In genomic region chr2:59467085-59467484, GRCm38 (mm10) we compare ENCODE assay signal across 23 mouse cellular contexts. TPM values are rescaled to one million over a fixed set of nuclear protein-coding genes. Genes with fewer than 3 reads are reported as not detected.
DNase-seq lines count a peak whose midpoint lies in the region; ATAC-seq and TF ChIP-seq lines count a peak whose summit lies in the region.
"Had no signal": no experiment of that assay in that cellular context is flagged by ENCODE, and none has a peak within 500 bp of the region (broad histone marks: within the 10 kb centered on the region; RNA-seq: fewer than 3 reads in every experiment).

No protein-coding gene starts in this region.

- peaks cover 19% of the 10 kb centered on the region for H3K4me1 ChIP-seq in intestine, embryonic 14.5 days (replicated peaks; ENCODE audit: control insufficient read depth, insufficient read depth, low read length)
- no peaks in the 10 kb centered on the region for H3K4me1 ChIP-seq in intestine, postnatal 0 days (replicated peaks; ENCODE audit: control insufficient read depth, insufficient read depth, low read length)
- H3K4me1 ChIP-seq in embryonic facial prominence, embryonic 10.5 days, result peaks cover 51% of the 10 kb centered on the region
- H3K4me1 ChIP-seq in embryonic facial prominence, embryonic 13.5 days, result peaks cover 39% of the 10 kb centered on the region
- no peaks in the 10 kb centered on the region for H3K4me1 ChIP-seq in intestine, embryonic 15.5 days (replicated peaks)

- no peak overlapping the region for H3K4me2 ChIP-seq in intestine, embryonic 14.5 days (ENCODE audit: low read length)
- no peak overlapping the region for H3K4me2 ChIP-seq in intestine, postnatal 0 days (replicated peaks; ENCODE audit: low read depth)
- H3K4me2 ChIP-seq in embryonic facial prominence, embryonic 13.5 days, result no peak overlapping the region
- no peak overlapping the region for H3K4me2 ChIP-seq in intestine, embryonic 15.5 days (replicated peaks)
- H3K4me2 ChIP-seq: forebrain, embryonic 12.5 days; heart, embryonic 11.5 days; heart, embryonic 15.5 days; hindbrain, embryonic 14.5 days had no signal

- 23% methylated on average over 4 of the region's 4 CpGs for WGBS in intestine, embryonic 14.5 days
- 41% methylated on average over 4 of the region's 4 CpGs for WGBS in intestine, postnatal 0 days
- 51% methylated on average over 4 of the region's 4 CpGs for WGBS in embryonic facial prominence, embryonic 10.5 days
- 20% methylated on average over 4 of the region's 4 CpGs for WGBS in embryonic facial prominence, embryonic 13.5 days
- WGBS in intestine, embryonic 15.5 days, result 27% methylated on average over 4 of the region's 4 CpGs

- ATAC-seq in intestine, embryonic 14.5 days (replicated peaks; ENCODE audit: low FRiP score, low TSS enrichment, low read depth), result peak; percentile 74
- ATAC-seq in intestine, postnatal 0 days, result no peak
- ATAC-seq in embryonic facial prominence, embryonic 13.5 days (ENCODE audit: insufficient number of reproducible peaks, insufficient read depth, low FRiP score, low TSS enrichment, low read depth), result peak; percentile 67; the same call in 1 of the 2 replicates
- ATAC-seq in intestine, embryonic 15.5 days, result peak; percentile 51
- ATAC-seq: forebrain, embryonic 16.5 days had no signal

- H3K4me3 ChIP-seq in intestine, embryonic 14.5 days (ENCODE audit: low read depth, low read length), result no peak overlapping the region
- no peak overlapping the region for H3K4me3 ChIP-seq in intestine, postnatal 0 days (ENCODE audit: low read depth, low read length)
- H3K4me3 ChIP-seq in embryonic facial prominence, embryonic 10.5 days, result no peak overlapping the region
- H3K4me3 ChIP-seq in embryonic facial prominence, embryonic 13.5 days, result no peak overlapping the region
- no peak overlapping the region for H3K4me3 ChIP-seq in intestine, embryonic 15.5 days (replicated peaks)
- H3K4me3 ChIP-seq: forebrain, embryonic 12.5 days; heart, adult 2 months; heart, embryonic 15.5 days; hindbrain, embryonic 10.5 days had no signal

- no peaks in the 10 kb centered on the region for H3K36me3 ChIP-seq in intestine, embryonic 14.5 days (ENCODE audit: control insufficient read depth, insufficient read depth, low read length)
- H3K36me3 ChIP-seq in intestine, postnatal 0 days (ENCODE audit: control insufficient read depth, insufficient read depth), result no peaks in the 10 kb centered on the region
- H3K36me3 ChIP-seq in embryonic facial prominence, embryonic 10.5 days (replicated peaks), result no peaks in the 10 kb centered on the region
- H3K36me3 ChIP-seq in embryonic facial prominence, embryonic 13.5 days, result no peaks in the 10 kb centered on the region
- no peaks in the 10 kb centered on the region for H3K36me3 ChIP-seq in intestine, embryonic 15.5 days
- H3K36me3 ChIP-seq: forebrain, embryonic 12.5 days; heart, embryonic 15.5 days; hindbrain, embryonic 10.5 days had no signal

- TF ChIP-seq CTCF in intestine, postnatal 0 days (IDR thresholded peaks at IDR 0.05; ENCODE audit: low read depth), result no peak

- no peaks in the 10 kb centered on the region for H3K9me3 ChIP-seq in intestine, embryonic 14.5 days (ENCODE audit: control insufficient read depth, low read length)
- H3K9me3 ChIP-seq in intestine, postnatal 0 days (ENCODE audit: control insufficient read depth), result no peaks in the 10 kb centered on the region
- no peaks in the 10 kb centered on the region for H3K9me3 ChIP-seq in embryonic facial prominence, embryonic 10.5 days
- no peaks in the 10 kb centered on the region for H3K9me3 ChIP-seq in embryonic facial prominence, embryonic 13.5 days
- H3K9me3 ChIP-seq in intestine, embryonic 15.5 days, result no peaks in the 10 kb centered on the region
- H3K9me3 ChIP-seq: forebrain, embryonic 12.5 days; heart, embryonic 15.5 days; hindbrain, embryonic 10.5 days had no signal

- H3K9ac ChIP-seq in intestine, embryonic 14.5 days (ENCODE audit: low read length), result no peak overlapping the region
- no peak overlapping the region for H3K9ac ChIP-seq in intestine, postnatal 0 days (ENCODE audit: low read depth, low read length)
- no peak overlapping the region for H3K9ac ChIP-seq in embryonic facial prominence, embryonic 13.5 days
- no peak overlapping the region for H3K9ac ChIP-seq in intestine, embryonic 15.5 days
- H3K9ac ChIP-seq: forebrain, embryonic 12.5 days; heart, embryonic 15.5 days; hindbrain, embryonic 14.5 days had no signal

- H3K27ac ChIP-seq in intestine, embryonic 14.5 days (ENCODE audit: low read depth), result peak overlapping the region; percentile 5; the same call in 1 of the 2 replicates
- no peak overlapping the region for H3K27ac ChIP-seq in intestine, postnatal 0 days (ENCODE audit: low read depth, low read length)
- no peak overlapping the region for H3K27ac ChIP-seq in embryonic facial prominence, embryonic 10.5 days (replicated peaks)
- peak overlapping the region; percentile 62; the same call in 1 of the 2 replicates for H3K27ac ChIP-seq in embryonic facial prominence, embryonic 13.5 days
- no peak overlapping the region for H3K27ac ChIP-seq in intestine, embryonic 15.5 days
- H3K27ac ChIP-seq: forebrain, embryonic 12.5 days; heart, adult 2 months; heart, embryonic 15.5 days; hindbrain, embryonic 10.5 days; hindbrain, embryonic 14.5 days had no signal

- no peak for DNase-seq in intestine, embryonic 14.5 days (ENCODE audit: low spot score)
- DNase-seq in embryonic facial prominence, embryonic 10.5 days (ENCODE audit: low spot score), result peak; percentile 36
- no peak for DNase-seq in cerebellum, postnatal 36 days
- no peak for DNase-seq in natural killer cell, adult 2 months (ENCODE audit: low spot score in 2 of 2)
- DNase-seq in left cerebral cortex, adult 11 months (ENCODE audit: low spot score), result no peak
- DNase-seq: adrenal gland, postnatal 10 days; cerebellum, adult 11 months; cerebellum, adult 8-10 months; cerebellum, postnatal 25 days; embryo, embryonic 11 days; gastrocnemius, postnatal 14 days; heart, adult 2 months had no signal

- H3K27me3 ChIP-seq in intestine, embryonic 14.5 days (replicated peaks; ENCODE audit: control insufficient read depth, insufficient read depth, low read length), result no peaks in the 10 kb centered on the region
- H3K27me3 ChIP-seq in intestine, postnatal 0 days (replicated peaks; ENCODE audit: control insufficient read depth, insufficient read depth, low read length), result no peaks in the 10 kb centered on the region
- H3K27me3 ChIP-seq in embryonic facial prominence, embryonic 10.5 days (replicated peaks; ENCODE audit: low read depth, poor library complexity, severe bottlenecking), result no peaks in the 10 kb centered on the region
- H3K27me3 ChIP-seq in embryonic facial prominence, embryonic 13.5 days, result no peaks in the 10 kb centered on the region
- H3K27me3 ChIP-seq in intestine, embryonic 15.5 days (replicated peaks), result no peaks in the 10 kb centered on the region
- H3K27me3 ChIP-seq: heart, embryonic 15.5 days had no signal

RNA-seq across cellular contexts. Expression of gene Dapl1, which starts 17.4 kb away (rescaled TPM):
- 0.69 TPM in 1 of 2 replicates, not detected in the other for polyA plus RNA-seq in intestine, embryonic 14.5 days (2014; fragmentation: Nextera tagmentation; extraction: Ambion mirVana)
- 2.0 and 3.0 TPM in 2 replicates for polyA plus RNA-seq in intestine, postnatal 0 days (2015; fragmentation: Nextera tagmentation; extraction: Ambion mirVana)
- polyA plus RNA-seq in embryonic facial prominence, embryonic 10.5 days (2016; fragmentation: Nextera tagmentation; extraction: Ambion mirVana), result 8.5 and 11.3 TPM in 2 replicates
- polyA plus RNA-seq in embryonic facial prominence, embryonic 13.5 days (2015; fragmentation: Nextera tagmentation; extraction: Ambion mirVana), result 15.9 and 21.6 TPM in 2 replicates
- 0.28 TPM in 1 of 2 replicates, not detected in the other for polyA plus RNA-seq in intestine, embryonic 15.5 days (2015; fragmentation: Nextera tagmentation; extraction: Ambion mirVana)
- polyA plus RNA-seq: brain, embryonic 14.5 days; C2C12; forebrain, embryonic 16.5 days; heart, adult 2 months; hindbrain, embryonic 14.5 days had no signal

Comparison
In these comparisons a context has a peak if more than half of its experiments do, and no peak if none do; other contexts are left out.
1. H3K27ac ChIP-seq: peak in intestine, embryonic 14.5 days (single experiment) and embryonic facial prominence, embryonic 13.5 days (single experiment); none in intestine, postnatal 0 days (single experiment), embryonic facial prominence, embryonic 10.5 days (single experiment) and intestine, embryonic 15.5 days (single experiment).